Comparison of ENCODE assay signal across 36 mouse cellular contexts in genomic region chr7:5086921-5087440, GRCm38 (mm10). TPM values are rescaled to one million over a fixed set of nuclear protein-coding genes. Genes with fewer than 3 reads are reported as not detected.
DNase-seq lines count a peak whose midpoint lies in the region; ATAC-seq and TF ChIP-seq lines count a peak whose summit lies in the region.
"Had no signal": no experiment of that assay in that cellular context is flagged by ENCODE, and none has a peak within 500 bp of the region (broad histone marks: within the 10 kb centered on the region; RNA-seq: fewer than 3 reads in every experiment).

No protein-coding gene starts in this region.

- no peak for TF ChIP-seq CTCF in small intestine, adult 2 months (IDR thresholded peaks at IDR 0.05; ENCODE audit: extremely low read depth, insufficient read length, insufficient replicate concordance, low read depth, low read length)

- H3K4me3 ChIP-seq in kidney, embryonic 16.5 days (ENCODE audit: low read length): no peak overlapping the region
- no peak overlapping the region for H3K4me3 ChIP-seq in limb, embryonic 14.5 days (replicated peaks; ENCODE audit: low read length)
- no peak overlapping the region for H3K4me3 ChIP-seq in limb, embryonic 10.5 days
- H3K4me3 ChIP-seq in small intestine, adult 2 months (ENCODE audit: low read depth, low read length): no peak overlapping the region
- H3K4me3 ChIP-seq: forebrain, embryonic 13.5 days; heart, embryonic 12.5 days; hindbrain, embryonic 10.5 days; hindbrain, embryonic 15.5 days; liver, embryonic 15.5 days; lung, embryonic 15.5 days had no signal

- 0 out of 2 replicates have a peak overlapping the region, but pooled peaks have one; percentile 23 for H3K9ac ChIP-seq in kidney, embryonic 16.5 days (replicated peaks; ENCODE audit: low read length)
- H3K9ac ChIP-seq in limb, embryonic 14.5 days (ENCODE audit: low read depth, low read length, severe bottlenecking): 0 out of 2 replicates have a peak overlapping the region, but pooled peaks have one; percentile 12
- H3K9ac ChIP-seq: forebrain, embryonic 13.5 days; hindbrain, embryonic 15.5 days; liver, embryonic 15.5 days; lung, embryonic 15.5 days had no signal

- H3K27me3 ChIP-seq in kidney, embryonic 16.5 days (ENCODE audit: insufficient read depth, low read length): no peaks in the 10 kb centered on the region
- H3K27me3 ChIP-seq in limb, embryonic 14.5 days (ENCODE audit: control insufficient read depth, insufficient read depth, low read length): no peaks in the 10 kb centered on the region
- H3K27me3 ChIP-seq in limb, embryonic 10.5 days (ENCODE audit: low read depth, poor library complexity, severe bottlenecking): no peaks in the 10 kb centered on the region
- no peaks in the 10 kb centered on the region for H3K27me3 ChIP-seq in small intestine, adult 2 months (ENCODE audit: control insufficient read depth, insufficient read depth, low read length)
- H3K27me3 ChIP-seq: forebrain, embryonic 13.5 days; heart, embryonic 12.5 days; hindbrain, embryonic 15.5 days; liver, embryonic 15.5 days; lung, embryonic 15.5 days had no signal

- no peak for TF ChIP-seq POLR2A in limb, embryonic 14.5 days (IDR thresholded peaks at IDR 0.05; ENCODE audit: borderline replicate concordance, extremely low read depth, insufficient read depth, insufficient read length)
- TF ChIP-seq POLR2A in small intestine, adult 2 months (IDR thresholded peaks at IDR 0.05; ENCODE audit: low read depth, low read length): no peak

- no peak overlapping the region for H3K27ac ChIP-seq in kidney, embryonic 16.5 days (ENCODE audit: low read length)
- no peak overlapping the region for H3K27ac ChIP-seq in limb, embryonic 14.5 days (replicated peaks; ENCODE audit: low read depth, low read length)
- H3K27ac ChIP-seq in limb, embryonic 10.5 days: no peak overlapping the region
- peak overlapping the region; percentile 96 for H3K27ac ChIP-seq in small intestine, adult 2 months (ENCODE audit: insufficient read depth, low read depth, low read length)
- H3K27ac ChIP-seq: forebrain, embryonic 13.5 days; hindbrain, embryonic 10.5 days; hindbrain, embryonic 15.5 days; liver, embryonic 15.5 days; lung, embryonic 15.5 days; stomach, postnatal 0 days had no signal

- H3K9me3 ChIP-seq in kidney, embryonic 16.5 days (ENCODE audit: low read length): no peaks in the 10 kb centered on the region
- H3K9me3 ChIP-seq in limb, embryonic 14.5 days (ENCODE audit: control insufficient read depth, low read length): no peaks in the 10 kb centered on the region
- H3K9me3 ChIP-seq in limb, embryonic 10.5 days (replicated peaks): no peaks in the 10 kb centered on the region
- H3K9me3 ChIP-seq: forebrain, embryonic 13.5 days; heart, embryonic 12.5 days; hindbrain, embryonic 10.5 days; hindbrain, embryonic 15.5 days; liver, embryonic 15.5 days; lung, embryonic 15.5 days had no signal

- peak; percentile 45 for DNase-seq in gastrocnemius, postnatal 14 days
- DNase-seq in gastrocnemius, postnatal 10 days: no peak
- no peak for DNase-seq in kidney, adult 8-10 months
- DNase-seq in limb, embryonic 14.5 days (ENCODE audit: low spot score): no peak
- DNase-seq in limb, embryonic 10.5 days (ENCODE audit: low spot score): no peak
- no peak for DNase-seq in thymus, postnatal 10 days (ENCODE audit: low spot score in 2 of 2)
- DNase-seq: adrenal gland, adult 8-10 months; B cell, adult 2 months; cerebellum, postnatal 25 days; gastrocnemius, postnatal 25 days; layer of hippocampus, adult 9-11 months had no signal

- H3K4me2 ChIP-seq in kidney, embryonic 16.5 days (replicated peaks; ENCODE audit: low read depth, low read length): no peak overlapping the region
- H3K4me2 ChIP-seq in limb, embryonic 14.5 days (replicated peaks; ENCODE audit: low read depth, low read length, severe bottlenecking): no peak overlapping the region
- H3K4me2 ChIP-seq: forebrain, embryonic 13.5 days; heart, embryonic 12.5 days; hindbrain, embryonic 15.5 days; liver, embryonic 15.5 days; lung, embryonic 15.5 days; midbrain, embryonic 11.5 days had no signal

- peaks cover 43% of the 10 kb centered on the region for H3K36me3 ChIP-seq in kidney, embryonic 16.5 days (ENCODE audit: insufficient read depth, low read length)
- peaks cover 61% of the 10 kb centered on the region for H3K36me3 ChIP-seq in limb, embryonic 14.5 days (ENCODE audit: control insufficient read depth, insufficient read depth, low read length)
- peaks cover 92% of the 10 kb centered on the region for H3K36me3 ChIP-seq in limb, embryonic 10.5 days
- peaks cover 52% of the 10 kb centered on the region for H3K36me3 ChIP-seq in small intestine, adult 2 months (ENCODE audit: control insufficient read depth, insufficient read depth, low read length)

- ATAC-seq in kidney, embryonic 16.5 days (ENCODE audit: low FRiP score, low TSS enrichment): no peak
- no peak for ATAC-seq in limb, embryonic 14.5 days (ENCODE audit: low FRiP score, low read depth)
- ATAC-seq: activated CD4-positive, CD25-positive, alpha-beta regulatory T cell, adult 4 months; forebrain, embryonic 13.5 days; inflammation-experienced regulatory T-cells, adult 6 months; midbrain, embryonic 16.5 days had no signal

- WGBS in kidney, embryonic 16.5 days: 35% methylated on average over 5 of the region's 5 CpGs
- WGBS in limb, embryonic 14.5 days: 20% methylated on average over 5 of the region's 5 CpGs
- WGBS in limb, embryonic 10.5 days: 40% methylated on average over 5 of the region's 5 CpGs
- WGBS in small intestine, adult 2 months: 42% methylated on average over 5 of the region's 5 CpGs

- intact Hi-C loops in gastrocnemius, postnatal 14 days (cut with DNase I; ENCODE audit: low total_unique reads): no loop called here

- 0 out of 2 replicates have a peak, but pooled peaks cover 4% of the 10 kb centered on the region for H3K4me1 ChIP-seq in kidney, embryonic 16.5 days (ENCODE audit: insufficient read depth, low read length)
- H3K4me1 ChIP-seq in limb, embryonic 14.5 days (ENCODE audit: control insufficient read depth, insufficient read depth, low read length): no peaks in the 10 kb centered on the region
- peaks cover 14% of the 10 kb centered on the region; the same call in 1 of the 2 replicates for H3K4me1 ChIP-seq in limb, embryonic 10.5 days
- peaks cover 52% of the 10 kb centered on the region for H3K4me1 ChIP-seq in small intestine, adult 2 months (ENCODE audit: control insufficient read depth, insufficient read depth, insufficient read length, low read length)
- H3K4me1 ChIP-seq: lung, embryonic 15.5 days had no signal

RNA-seq across cellular contexts. Expression of gene Epn1, which starts 6.9 kb away (rescaled TPM):
- 100 to 1,000 TPM; 100 to 107 TPM for total RNA-seq in gastrocnemius, postnatal 14 days (2021)
- total RNA-seq in gastrocnemius, postnatal 10 days (2021): 100 to 1,000 TPM in 1 of 2 experiments, 10 to 100 TPM in 1; 96.7 to 110 TPM
- 64.9 and 66.6 TPM in 2 replicates for polyA plus RNA-seq in kidney, embryonic 16.5 days (2015; fragmentation: Nextera tagmentation; extraction: Ambion mirVana)
- polyA plus RNA-seq in limb, embryonic 14.5 days (2012; rRNA removed): 119 and 144 TPM in 2 replicates
- 69.1 and 76.2 TPM in 2 replicates for polyA plus RNA-seq in limb, embryonic 14.5 days (2014; fragmentation: Nextera tagmentation; extraction: Ambion mirVana)
- polyA plus RNA-seq in limb, embryonic 10.5 days (2016; fragmentation: Nextera tagmentation; extraction: Ambion mirVana): 64.5 and 69.1 TPM in 2 replicates
- 240 and 483 TPM in 2 replicates for polyA plus RNA-seq in small intestine, adult 2 months (2012; rRNA removed)

RNA-seq across cellular contexts. Expression of gene U2af2, which starts 25.0 kb away (rescaled TPM):
- 10 to 100 TPM; 52.0 to 62.2 TPM for total RNA-seq in gastrocnemius, postnatal 14 days (2021)
- 10 to 100 TPM; 70.2 to 94.0 TPM for total RNA-seq in gastrocnemius, postnatal 10 days (2021)
- 136 and 139 TPM in 2 replicates for polyA plus RNA-seq in kidney, embryonic 16.5 days (2015; fragmentation: Nextera tagmentation; extraction: Ambion mirVana)
- polyA plus RNA-seq in limb, embryonic 14.5 days (2012; rRNA removed): 431 and 479 TPM in 2 replicates
- 123 and 128 TPM in 2 replicates for polyA plus RNA-seq in limb, embryonic 14.5 days (2014; fragmentation: Nextera tagmentation; extraction: Ambion mirVana)
- polyA plus RNA-seq in limb, embryonic 10.5 days (2016; fragmentation: Nextera tagmentation; extraction: Ambion mirVana): 202 and 203 TPM in 2 replicates
- 76.6 and 150 TPM in 2 replicates for polyA plus RNA-seq in small intestine, adult 2 months (2012; rRNA removed)

RNA-seq across cellular contexts. Expression of gene Rfpl4, which starts 29.8 kb away (rescaled TPM):
- total RNA-seq in gastrocnemius, postnatal 14 days (2021): not detected
- total RNA-seq in gastrocnemius, postnatal 10 days (2021): not detected
- polyA plus RNA-seq in kidney, embryonic 16.5 days (2015; fragmentation: Nextera tagmentation; extraction: Ambion mirVana): not detected in 2 replicates
- polyA plus RNA-seq in limb, embryonic 14.5 days (2012; rRNA removed): not detected in 2 replicates
- polyA plus RNA-seq in limb, embryonic 14.5 days (2014; fragmentation: Nextera tagmentation; extraction: Ambion mirVana): not detected in 2 replicates
- not detected in 2 replicates for polyA plus RNA-seq in limb, embryonic 10.5 days (2016; fragmentation: Nextera tagmentation; extraction: Ambion mirVana)
- not detected in 2 replicates for polyA plus RNA-seq in small intestine, adult 2 months (2012; rRNA removed)
- total RNA-seq: gastrocnemius, postnatal 25 days; heart, adult 18-20 months; left cerebral cortex, postnatal 10 days; liver, adult 2 months; megakaryocyte, adult 5-6 weeks; neutrophil, adult 5-6 weeks had no signal
- polyA plus RNA-seq: activated CD4-positive, CD25-positive, alpha-beta regulatory T cell, adult 4 months; embryonic facial prominence, embryonic 11.5 days; forebrain, embryonic 13.5 days; heart, embryonic 12.5 days; heart, postnatal 0 days; hindbrain, embryonic 10.5 days; hindbrain, embryonic 15.5 days; inflammation-experienced regulatory T-cells, adult 6 months; limb, embryonic 11.5 days; liver, adult 2 months; liver, embryonic 15.5 days; lung, embryonic 15.5 days; midbrain, embryonic 11.5 days; midbrain, embryonic 16.5 days; neural tube, embryonic 11.5 days; spleen, adult 2 months; stomach, postnatal 0 days; thymus, postnatal 0 days; urinary bladder, adult 2 months had no signal

RNA-seq across cellular contexts. Expression of gene Zfp580, which starts 35.6 kb away (rescaled TPM):
- total RNA-seq in gastrocnemius, postnatal 14 days (2021): 1 to 10 TPM; 5.6 to 6.6 TPM
- total RNA-seq in gastrocnemius, postnatal 10 days (2021): 1 to 10 TPM; 7.3 to 10.0 TPM
- polyA plus RNA-seq in kidney, embryonic 16.5 days (2015; fragmentation: Nextera tagmentation; extraction: Ambion mirVana): 35.0 and 44.0 TPM in 2 replicates
- 49.7 and 70.4 TPM in 2 replicates for polyA plus RNA-seq in limb, embryonic 14.5 days (2012; rRNA removed)
- polyA plus RNA-seq in limb, embryonic 14.5 days (2014; fragmentation: Nextera tagmentation; extraction: Ambion mirVana): 47.5 and 57.7 TPM in 2 replicates
- polyA plus RNA-seq in limb, embryonic 10.5 days (2016; fragmentation: Nextera tagmentation; extraction: Ambion mirVana): 30.1 and 34.3 TPM in 2 replicates
- polyA plus RNA-seq in small intestine, adult 2 months (2012; rRNA removed): 12.2 and 17.6 TPM in 2 replicates

RNA-seq across cellular contexts. Expression of gene Rasl2-9, which starts 38.8 kb away (rescaled TPM):
- total RNA-seq in gastrocnemius, postnatal 14 days (2021): 1 to 10 TPM; 1.4 to 1.7 TPM
- 1 to 10 TPM; 2.4 to 2.6 TPM for total RNA-seq in gastrocnemius, postnatal 10 days (2021)
- polyA plus RNA-seq in kidney, embryonic 16.5 days (2015; fragmentation: Nextera tagmentation; extraction: Ambion mirVana): 0.23 and 0.69 TPM in 2 replicates
- polyA plus RNA-seq in limb, embryonic 14.5 days (2012; rRNA removed): 0.20 and 0.34 TPM in 2 replicates
- 0.43 and 0.55 TPM in 2 replicates for polyA plus RNA-seq in limb, embryonic 14.5 days (2014; fragmentation: Nextera tagmentation; extraction: Ambion mirVana)
- polyA plus RNA-seq in limb, embryonic 10.5 days (2016; fragmentation: Nextera tagmentation; extraction: Ambion mirVana): 0.20 and 0.53 TPM in 2 replicates
- polyA plus RNA-seq in small intestine, adult 2 months (2012; rRNA removed): 0.09 and 0.43 TPM in 2 replicates
- total RNA-seq: neutrophil, adult 5-6 weeks had no signal
- polyA plus RNA-seq: neural tube, embryonic 11.5 days had no signal
